Mouse (Mus musculus): ENCODE measurements at regions not wholly inside any gene's neighbourhood (a gene's known extent, or its start where the extent isn't known, plus 50 kb on each side); places are given as distances from the start of the nearest gene placed in this dataset.
A peak's percentile ranks its signal among the peaks of the same experiment; 100 is the strongest.

GRCm38 (mm10) chr12:31185933-31186845 is 54.4 kb upstream of the Gm6993 start:
- no peaks in the 10 kb centered on the region for H3K9me3 ChIP-seq (replicated peaks; ENCODE audit: low read length)
- DNase-seq (ENCODE audit: extremely low read depth): peak; percentile 2
- no peak overlapping the region for H3K27ac ChIP-seq (ENCODE audit: insufficient read depth, low read depth)
- H3K79me2 ChIP-seq (replicated peaks; ENCODE audit: control insufficient read depth, extremely low read depth, insufficient read depth, poor library complexity, severe bottlenecking): no peaks in the 10 kb centered on the region
- H3K4me2 ChIP-seq (ENCODE audit: insufficient read depth, low read depth, poor library complexity, severe bottlenecking): no peak overlapping the region
- no peak for TF ChIP-seq E2F4 (IDR thresholded peaks at IDR 0.05; ENCODE audit: insufficient replicate concordance, low read depth, low read length)
- TF ChIP-seq UBTF (IDR thresholded peaks at IDR 0.05; ENCODE audit: low read depth, low read length): no peak
- no peak for TF ChIP-seq TCF12 (IDR thresholded peaks at IDR 0.05; ENCODE audit: low read depth, low read length)
- TF ChIP-seq MXI1 (IDR thresholded peaks at IDR 0.05; ENCODE audit: low read depth, low read length): no peak
- no peak for TF ChIP-seq CHD1 (IDR thresholded peaks at IDR 0.05; ENCODE audit: low read depth, low read length)
- TF ChIP-seq POLR2AphosphoS2 (IDR thresholded peaks at IDR 0.05; ENCODE audit: low read depth, low read length): no peak
- TF ChIP-seq SIN3A (IDR thresholded peaks at IDR 0.05; ENCODE audit: low read length): no peak
- TF ChIP-seq MAFK (IDR thresholded peaks at IDR 0.05; ENCODE audit: insufficient replicate concordance, low read length): no peak
- no peaks in the 10 kb centered on the region for H3K36me3 ChIP-seq (replicated peaks in 1 of 2; ENCODE audit: control insufficient read depth in 1 of 2, insufficient read depth in 1 of 2, low read length in 1 of 2)
- dilution Hi-C loops (cut with MboI; ENCODE audit: extremely low pct_ligation_motif_present, extremely low pct_unique_long_range_greater_than_20kb, low sequenced_read_pairs): no loop called here
- peaks cover 0 to 20% of the 10 kb centered on the region in 2 experiments; a peak in 2 of 4 replicates for H3K4me1 ChIP-seq (ENCODE audit: control insufficient read depth in 1 of 2, insufficient read depth in 2 of 2)
- H3K4me3 ChIP-seq (replicated peaks in 1 of 3; ENCODE audit: low read depth in 2 of 3, low read length in 2 of 3, poor library complexity in 1 of 3): no peak overlapping the region
- H3K9ac ChIP-seq (ENCODE audit: insufficient read depth, low read depth): no peak overlapping the region
- no peaks in the 10 kb centered on the region for H3K27me3 ChIP-seq (replicated peaks)
- in situ Hi-C loops (cut with MboI; ENCODE audit: low pct_ligation_motif_present, low pct_unique_long_range_greater_than_20kb, low sequenced_read_pairs): no loop called here

DNA sequence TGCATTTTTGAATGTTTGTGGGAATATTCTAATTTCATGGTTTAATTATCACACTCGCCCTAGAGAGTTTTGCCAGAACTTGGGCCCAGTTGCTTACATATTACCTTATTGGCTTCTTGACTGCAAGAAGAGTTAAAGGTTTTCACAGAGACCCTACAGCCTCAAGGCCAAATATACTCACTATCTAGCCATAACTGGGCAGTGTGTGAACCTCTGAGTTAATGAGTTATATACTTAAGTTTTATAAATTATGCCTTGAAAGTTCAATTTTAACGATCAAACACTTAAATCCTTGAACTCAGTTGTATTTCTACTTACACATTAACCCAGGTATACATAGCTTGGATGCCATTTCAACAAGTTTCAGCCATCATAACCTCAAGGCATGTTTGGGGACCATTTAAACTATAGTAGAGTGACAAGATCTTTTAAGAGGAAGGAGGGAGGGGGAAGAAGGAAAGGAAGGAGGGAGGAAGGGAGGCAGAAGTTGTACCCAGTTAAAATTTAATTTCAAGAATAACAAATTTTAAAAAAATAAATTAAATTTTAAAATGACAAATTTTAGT is 52.5 kb upstream of the Gm6993 start:
- H3K9me3 ChIP-seq (replicated peaks; ENCODE audit: low read length): no peaks in the 10 kb centered on the region
- no peaks in the 10 kb centered on the region for H3K79me2 ChIP-seq (replicated peaks; ENCODE audit: control insufficient read depth, extremely low read depth, insufficient read depth, poor library complexity, severe bottlenecking)
- in situ Hi-C loops (cut with MboI; ENCODE audit: low pct_ligation_motif_present, low pct_unique_long_range_greater_than_20kb, low sequenced_read_pairs) (no loop called here), dilution Hi-C loops (cut with MboI; ENCODE audit: extremely low pct_ligation_motif_present, extremely low pct_unique_long_range_greater_than_20kb, low sequenced_read_pairs) (no loop called here)
- DNase-seq (ENCODE audit: extremely low read depth): no peak
- H3K4me1 ChIP-seq (ENCODE audit: control insufficient read depth in 1 of 2, insufficient read depth in 2 of 2): peaks cover 0 to 20% of the 10 kb centered on the region in 2 experiments; a peak in 2 of 4 replicates
- H3K36me3 ChIP-seq (replicated peaks in 1 of 2; ENCODE audit: control insufficient read depth in 1 of 2, insufficient read depth in 1 of 2, low read length in 1 of 2): no peaks in the 10 kb centered on the region
- no peak overlapping the region for H3K27ac ChIP-seq (ENCODE audit: insufficient read depth, low read depth)
- no peaks in the 10 kb centered on the region for H3K27me3 ChIP-seq (replicated peaks)
- no peak for TF ChIP-seq MAZ (IDR thresholded peaks at IDR 0.05; ENCODE audit: low read depth, low read length)
- no peak for TF ChIP-seq JUND (conservative IDR thresholded peaks at IDR 0.05; ENCODE audit: low read depth, low read length)
- no peak for TF ChIP-seq TBP (conservative IDR thresholded peaks at IDR 0.05; ENCODE audit: low read depth, low read length)
- TF ChIP-seq USF2 (conservative IDR thresholded peaks at IDR 0.05; ENCODE audit: low read depth, low read length): no peak
- no peak for TF ChIP-seq ZNF384 (IDR thresholded peaks at IDR 0.05; ENCODE audit: low read depth, low read length)
- no peak for TF ChIP-seq JUN (IDR thresholded peaks at IDR 0.05; ENCODE audit: insufficient read depth, low read depth, low read length)
- TF ChIP-seq CTCF (conservative IDR thresholded peaks at IDR 0.05 in 1 of 2, IDR thresholded peaks at IDR 0.05 in 1 of 2; ENCODE audit: low read depth in 2 of 2, low read length in 2 of 2): no peak
- no peak for TF ChIP-seq MAX (IDR thresholded peaks at IDR 0.05; ENCODE audit: low read length)
- no peak overlapping the region for H3K4me3 ChIP-seq (replicated peaks in 1 of 3; ENCODE audit: low read depth in 2 of 3, low read length in 2 of 3, poor library complexity in 1 of 3)
- no peak overlapping the region for H3K9ac ChIP-seq (ENCODE audit: insufficient read depth, low read depth)
- H3K4me2 ChIP-seq (ENCODE audit: insufficient read depth, low read depth, poor library complexity, severe bottlenecking): no peak overlapping the region
